Mouse (Mus musculus): ENCODE results near the gene Ube2o. TPM values are rescaled to one million over a fixed set of nuclear protein-coding genes. Genes with fewer than 3 reads are reported as not detected.

Gene Ube2o
- polyA plus RNA-seq (2014; fragmentation: Illumina TruSeq; extraction: RNeasy Lipid Tissue Mini Kit (QIAGEN cat#74804); ENCODE audit: low read depth, low replicate concordance): 1.1 TPM

DNA sequence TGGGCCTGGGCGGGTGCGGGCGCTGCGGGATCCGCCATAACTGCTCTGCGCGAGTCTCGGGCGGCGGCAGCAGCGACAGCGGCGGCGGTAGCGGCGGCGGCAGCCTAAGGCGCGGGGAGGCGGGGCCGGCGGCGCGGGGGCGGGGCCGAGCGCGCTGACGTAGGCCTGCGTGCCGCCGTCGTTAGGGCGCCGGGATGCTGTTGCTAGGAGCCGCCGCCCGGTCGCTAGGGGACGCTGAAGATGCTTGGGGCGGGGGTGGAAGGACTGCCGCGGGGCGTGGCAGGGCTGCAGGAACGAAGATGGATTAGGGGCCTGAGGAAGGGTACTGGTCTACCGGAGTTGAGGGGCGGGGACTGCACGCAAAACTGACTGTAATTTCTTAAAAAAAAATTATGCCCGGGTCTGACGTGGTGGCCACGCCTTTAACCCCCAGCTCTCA lies at the start of gene Ube2o:
Ube2o (minus strand) TSS at position 72 of the 439 bp plus-strand sequence.

DNA sequence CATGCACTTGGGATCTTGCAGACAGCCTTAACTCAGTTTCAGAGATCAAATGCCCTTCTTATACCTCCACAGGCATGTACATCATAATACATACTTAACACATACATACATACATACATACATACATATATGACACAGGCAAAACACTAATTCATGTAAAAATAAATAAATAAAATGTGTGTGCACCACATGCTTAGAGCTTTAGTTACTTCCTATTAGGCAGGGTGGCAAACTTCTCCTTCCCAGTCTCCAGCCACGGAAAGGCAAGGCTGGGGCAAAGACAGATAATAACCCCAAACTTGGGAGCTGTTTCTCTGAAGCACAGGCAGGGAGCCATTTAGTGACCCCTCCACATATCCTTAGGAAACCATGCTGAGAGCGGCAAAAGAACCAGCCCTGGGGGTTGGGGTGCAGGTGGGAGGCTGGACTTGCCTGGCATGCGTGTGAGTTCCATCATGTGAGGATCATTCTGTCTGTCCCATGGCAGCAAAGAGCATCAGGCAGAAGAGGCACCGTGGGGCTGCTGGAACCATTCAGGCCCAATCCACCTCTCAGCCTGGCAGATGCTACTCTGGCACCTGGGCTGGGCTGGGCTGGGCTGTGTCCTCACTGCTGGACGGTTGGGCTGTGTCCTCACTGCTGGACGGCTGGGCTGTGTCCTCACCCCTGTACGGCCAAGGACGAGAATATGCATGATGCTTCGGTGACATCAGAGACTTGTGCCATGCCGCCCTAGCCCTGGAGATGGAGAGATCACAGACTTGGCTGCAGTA lies 45.2 kb upstream of the Ube2o start, which contains the start of gene Rhbdf2:
Rhbdf2 (minus strand) TSS at position 721 of the 773 bp plus-strand sequence.

DNA sequence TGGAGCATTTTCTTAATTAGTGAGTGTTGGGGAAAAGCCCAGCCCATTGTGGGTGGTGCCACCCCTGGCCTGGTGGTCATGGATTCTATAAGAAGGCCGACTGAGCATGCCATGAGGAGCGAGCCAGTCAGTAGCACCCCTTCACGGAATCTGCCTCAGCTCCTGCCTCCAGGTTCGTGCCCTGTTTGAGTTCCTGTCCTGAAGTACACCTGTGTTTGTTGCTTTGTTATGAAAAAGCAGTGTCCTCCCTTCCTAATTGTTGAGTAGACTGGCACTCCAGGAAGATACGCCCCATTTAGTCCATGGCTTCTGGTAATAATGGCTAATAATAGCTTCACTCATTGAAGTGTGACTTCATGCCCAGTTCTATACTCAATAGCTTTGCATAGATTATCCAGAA lies 5.1 kb upstream of the Ube2o start, which contains the start of gene Aanat:
Aanat (plus strand) TSS at position 123 of the 400 bp plus-strand sequence.

DNA sequence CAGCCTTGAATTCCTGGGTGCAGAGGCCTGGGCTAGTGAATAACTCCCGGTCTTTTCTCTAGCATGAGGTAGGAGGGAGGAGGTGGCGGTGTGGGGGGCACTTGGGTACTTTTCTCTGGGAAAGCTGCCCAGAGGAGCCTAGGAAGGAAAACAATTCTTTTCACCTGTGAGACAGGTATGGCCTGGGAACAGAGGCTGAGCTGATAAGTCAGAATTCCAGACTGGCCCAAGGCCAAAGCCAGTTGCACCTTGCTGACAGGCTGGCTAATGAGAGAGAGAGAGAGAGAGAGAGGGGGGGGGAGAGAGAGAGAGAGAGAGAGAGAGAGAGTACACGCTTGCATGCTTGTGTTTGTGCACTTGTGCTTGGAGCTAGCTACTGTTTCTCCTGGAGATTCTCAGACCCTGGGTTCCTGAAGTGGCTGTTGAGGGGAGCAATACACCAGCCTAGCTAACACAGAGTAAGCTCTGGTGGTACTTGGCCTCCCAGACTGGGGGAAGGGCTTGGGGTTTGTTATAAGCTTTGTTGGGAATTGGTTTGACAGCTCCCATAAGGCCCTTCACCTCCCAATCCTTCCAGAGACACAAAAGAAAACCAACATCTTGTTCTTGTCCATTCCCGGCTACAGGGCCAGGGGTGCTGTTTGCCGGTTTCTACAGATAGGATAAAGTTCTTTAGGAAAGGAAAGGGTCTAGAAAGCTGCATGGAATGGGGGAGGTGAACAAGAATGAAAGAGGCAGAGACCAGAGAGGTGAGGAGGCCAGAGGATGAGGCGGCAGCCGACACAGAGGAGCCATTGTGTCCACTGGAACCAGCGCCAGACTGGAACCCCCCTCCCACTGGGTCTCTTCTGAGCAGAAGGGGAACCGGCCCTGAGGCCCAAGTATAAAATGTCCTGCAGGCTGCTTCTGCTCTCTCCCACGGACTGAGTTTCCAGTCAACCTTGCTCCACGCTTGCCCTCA lies 50.8 kb downstream of the Ube2o start, which contains the start of gene Sphk1:
Sphk1 (plus strand) TSS at position 739 of the 961 bp plus-strand sequence.

DNA sequence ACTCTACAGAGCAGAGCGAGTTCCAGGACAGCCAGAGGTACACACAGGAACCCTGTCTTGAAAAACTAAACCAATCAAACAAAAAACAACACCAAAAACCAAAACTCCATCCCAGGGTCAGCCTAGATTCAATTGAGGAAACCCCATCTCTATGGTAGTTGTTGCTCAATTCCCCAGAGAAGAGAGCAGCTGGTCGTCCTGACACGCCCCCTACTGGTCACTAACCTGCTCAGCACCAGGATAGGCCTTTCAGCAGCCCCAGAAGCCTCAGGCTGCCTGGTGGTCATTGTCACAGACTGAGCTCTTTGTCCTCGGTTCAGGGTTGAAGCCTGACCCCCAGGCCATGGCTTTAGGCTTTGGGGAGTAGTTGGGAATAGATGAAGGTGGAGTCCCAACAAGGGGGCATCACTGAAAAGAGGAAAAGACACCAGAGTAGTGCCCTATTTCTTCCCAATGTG lies 87.4 kb downstream of the Ube2o start, which contains the start of gene Prpsap1:
Prpsap1 (minus strand) TSS at position 408 of the 458 bp plus-strand sequence.

Other genes starting within 250 kb of the Ube2o start
- gene Foxj1, start 246.0 kb downstream of the Ube2o start, polyA plus RNA-seq (2014; fragmentation: Illumina TruSeq; extraction: RNeasy Lipid Tissue Mini Kit (QIAGEN cat#74804); ENCODE audit: low read depth, low replicate concordance): not detected
- gene Rnf157, start 168.4 kb downstream of the Ube2o start, polyA plus RNA-seq (2014; fragmentation: Illumina TruSeq; extraction: RNeasy Lipid Tissue Mini Kit (QIAGEN cat#74804); ENCODE audit: low read depth, low replicate concordance): 0.36 TPM
- 2.3 TPM for gene Ubald2, start 147.4 kb downstream of the Ube2o start, polyA plus RNA-seq (2014; fragmentation: Illumina TruSeq; extraction: RNeasy Lipid Tissue Mini Kit (QIAGEN cat#74804); ENCODE audit: low read depth, low replicate concordance)
- not detected for gene Qrich2, start 115.2 kb downstream of the Ube2o start, polyA plus RNA-seq (2014; fragmentation: Illumina TruSeq; extraction: RNeasy Lipid Tissue Mini Kit (QIAGEN cat#74804); ENCODE audit: low read depth, low replicate concordance)
- 17.9 TPM for gene Prpsap1, start 87.2 kb downstream of the Ube2o start, polyA plus RNA-seq (2014; fragmentation: Illumina TruSeq; extraction: RNeasy Lipid Tissue Mini Kit (QIAGEN cat#74804); ENCODE audit: low read depth, low replicate concordance)
- gene Sphk1, start 50.5 kb downstream of the Ube2o start, polyA plus RNA-seq (2014; fragmentation: Illumina TruSeq; extraction: RNeasy Lipid Tissue Mini Kit (QIAGEN cat#74804); ENCODE audit: low read depth, low replicate concordance): 0.77 TPM
- gene Aanat, start 5.0 kb upstream of the Ube2o start, polyA plus RNA-seq (2014; fragmentation: Illumina TruSeq; extraction: RNeasy Lipid Tissue Mini Kit (QIAGEN cat#74804); ENCODE audit: low read depth, low replicate concordance): not detected
- 0.20 TPM for gene Rhbdf2, start 45.6 kb upstream of the Ube2o start, polyA plus RNA-seq (2014; fragmentation: Illumina TruSeq; extraction: RNeasy Lipid Tissue Mini Kit (QIAGEN cat#74804); ENCODE audit: low read depth, low replicate concordance)
- not detected for gene Prcd, start 72.1 kb upstream of the Ube2o start, polyA plus RNA-seq (2014; fragmentation: Illumina TruSeq; extraction: RNeasy Lipid Tissue Mini Kit (QIAGEN cat#74804); ENCODE audit: low read depth, low replicate concordance)
- 0.24 TPM for gene Cygb, start 72.9 kb upstream of the Ube2o start, polyA plus RNA-seq (2014; fragmentation: Illumina TruSeq; extraction: RNeasy Lipid Tissue Mini Kit (QIAGEN cat#74804); ENCODE audit: low read depth, low replicate concordance)
- not detected for gene St6galnac1, start 194.1 kb upstream of the Ube2o start, polyA plus RNA-seq (2014; fragmentation: Illumina TruSeq; extraction: RNeasy Lipid Tissue Mini Kit (QIAGEN cat#74804); ENCODE audit: low read depth, low replicate concordance)
- 6.0 TPM for gene Mxra7, start 246.6 kb upstream of the Ube2o start, polyA plus RNA-seq (2014; fragmentation: Illumina TruSeq; extraction: RNeasy Lipid Tissue Mini Kit (QIAGEN cat#74804); ENCODE audit: low read depth, low replicate concordance)